19 mouse cellular contexts compared by ENCODE assay signal in genomic region chr10:69431101-69431500, GRCm38 (mm10). TPM values are rescaled to one million over a fixed set of nuclear protein-coding genes. Genes with fewer than 3 reads are reported as not detected.
"Had no signal": no experiment of that assay in that cellular context is flagged by ENCODE, and none has a peak within 500 bp of the region (broad histone marks: within the 10 kb centered on the region; RNA-seq: fewer than 3 reads in every experiment).

No protein-coding gene starts in this region.

- H3K36me3 ChIP-seq: lung, embryonic 15.5 days; midbrain, embryonic 10.5 days; midbrain, embryonic 12.5 days; neural tube, embryonic 13.5 days; neural tube, embryonic 15.5 days; stomach, embryonic 15.5 days had no signal

- H3K4me3 ChIP-seq: lung, embryonic 15.5 days; midbrain, embryonic 10.5 days; midbrain, embryonic 12.5 days; myocyte; neural tube, embryonic 13.5 days; neural tube, embryonic 15.5 days; stomach, embryonic 15.5 days had no signal

- DNase-seq: lung, adult 18-20 months; lung, postnatal 4 days; midbrain, embryonic 14.5 days; retina, postnatal 1 day; right cerebral cortex, adult 18-20 months; thymus, adult 2 months; thymus, postnatal 25 days; thymus, postnatal 4 days had no signal

- H3K9me3 ChIP-seq: lung, embryonic 15.5 days; midbrain, embryonic 10.5 days; midbrain, embryonic 12.5 days; neural tube, embryonic 13.5 days; neural tube, embryonic 15.5 days; stomach, embryonic 15.5 days had no signal

- H3K27me3 ChIP-seq: lung, embryonic 15.5 days; midbrain, embryonic 12.5 days; neural tube, embryonic 13.5 days; neural tube, embryonic 15.5 days; stomach, embryonic 15.5 days had no signal

- H3K27ac ChIP-seq: lung, embryonic 15.5 days; midbrain, embryonic 10.5 days; midbrain, embryonic 12.5 days; neural tube, embryonic 13.5 days; neural tube, embryonic 15.5 days; stomach, embryonic 15.5 days; stomach, postnatal 0 days had no signal

- H3K4me2 ChIP-seq: lung, embryonic 15.5 days; midbrain, embryonic 12.5 days; neural tube, embryonic 13.5 days; neural tube, embryonic 15.5 days; stomach, embryonic 15.5 days had no signal

- H3K4me1 ChIP-seq: lung, embryonic 15.5 days; midbrain, embryonic 10.5 days; midbrain, embryonic 12.5 days; neural tube, embryonic 13.5 days; neural tube, embryonic 15.5 days; stomach, embryonic 15.5 days had no signal

- H3K9ac ChIP-seq: lung, embryonic 15.5 days; midbrain, embryonic 12.5 days; neural tube, embryonic 13.5 days; neural tube, embryonic 15.5 days; stomach, embryonic 15.5 days had no signal

- ATAC-seq: lung, postnatal 0 days; midbrain, embryonic 16.5 days had no signal

RNA-seq across cellular contexts. Expression of gene Ank3, which starts 32.5 kb away (rescaled TPM):
- total RNA-seq: megakaryocyte, adult 5-6 weeks had no signal
